Mouse (Mus musculus): ENCODE measurements around the gene Per1. TPM values are rescaled to one million over a fixed set of nuclear protein-coding genes. Genes with fewer than 3 reads are reported as not detected.

The Per1 gene
- polyA plus RNA-seq, 1 experiment = 16.3 TPM

- no peak for TF ChIP-seq CTCF (IDR thresholded peaks at IDR 0.05; ENCODE audit: borderline replicate concordance, extremely low read depth, insufficient read depth, insufficient read length)
- peak; percentile 76 for TF ChIP-seq POLR2A (IDR thresholded peaks at IDR 0.05; ENCODE audit: borderline replicate concordance, extremely low read depth, insufficient read depth, insufficient read length, poor library complexity, severe bottlenecking)
- peak; percentile 100 for DNase-seq (ENCODE audit: low read depth)
Observed at GRCm38 (mm10) chr11:69059357-69059974, 35.6 kb upstream of the Per1 start, which contains the start of gene Borcs6. TSS of gene Borcs6 (plus strand) at chr11:69059717.

GRCm38 (mm10) chr11:69059975-69060411, 35.0 kb upstream of the Per1 start:
- TF ChIP-seq CTCF (IDR thresholded peaks at IDR 0.05; ENCODE audit: borderline replicate concordance, extremely low read depth, insufficient read depth, insufficient read length) (no peak), POLR2A (IDR thresholded peaks at IDR 0.05; ENCODE audit: borderline replicate concordance, extremely low read depth, insufficient read depth, insufficient read length, poor library complexity, severe bottlenecking) (no peak)
- DNase-seq (ENCODE audit: low read depth) = peak; percentile 59

GRCm38 (mm10) chr11:69060448-69061254, 34.4 kb upstream of the Per1 start:
- DNase-seq (ENCODE audit: low read depth) = peak; percentile 38
- TF ChIP-seq POLR2A (IDR thresholded peaks at IDR 0.05; ENCODE audit: borderline replicate concordance, extremely low read depth, insufficient read depth, insufficient read length, poor library complexity, severe bottlenecking) = no peak
- no peak for TF ChIP-seq CTCF (IDR thresholded peaks at IDR 0.05; ENCODE audit: borderline replicate concordance, extremely low read depth, insufficient read depth, insufficient read length)

GRCm38 (mm10) chr11:69061255-69061912, 33.6 kb upstream of the Per1 start:
- TF ChIP-seq CTCF (IDR thresholded peaks at IDR 0.05; ENCODE audit: borderline replicate concordance, extremely low read depth, insufficient read depth, insufficient read length) (no peak), POLR2A (IDR thresholded peaks at IDR 0.05; ENCODE audit: borderline replicate concordance, extremely low read depth, insufficient read depth, insufficient read length, poor library complexity, severe bottlenecking) (no peak)
- no peak for DNase-seq (ENCODE audit: low read depth)

GRCm38 (mm10) chr11:69062194-69062760, 32.7 kb upstream of the Per1 start:
- peak; percentile 80 for DNase-seq (ENCODE audit: low read depth)

GRCm38 (mm10) chr11:69062761-69063224, 32.2 kb upstream of the Per1 start:
- TF ChIP-seq CTCF (IDR thresholded peaks at IDR 0.05; ENCODE audit: borderline replicate concordance, extremely low read depth, insufficient read depth, insufficient read length) = no peak
- no peak for TF ChIP-seq POLR2A (IDR thresholded peaks at IDR 0.05; ENCODE audit: borderline replicate concordance, extremely low read depth, insufficient read depth, insufficient read length, poor library complexity, severe bottlenecking)
- peak; percentile 96 for DNase-seq (ENCODE audit: low read depth)

More at GRCm38 (mm10) chr11:69062194-69062760, 32.7 kb upstream of the Per1 start:
- TF ChIP-seq CTCF (IDR thresholded peaks at IDR 0.05; ENCODE audit: borderline replicate concordance, extremely low read depth, insufficient read depth, insufficient read length) (no peak), POLR2A (IDR thresholded peaks at IDR 0.05; ENCODE audit: borderline replicate concordance, extremely low read depth, insufficient read depth, insufficient read length, poor library complexity, severe bottlenecking) (no peak)

GRCm38 (mm10) chr11:69063413-69064201, 31.4 kb upstream of the Per1 start:
- TF ChIP-seq CTCF (IDR thresholded peaks at IDR 0.05; ENCODE audit: borderline replicate concordance, extremely low read depth, insufficient read depth, insufficient read length) = no peak
- peak; percentile 53; the same call in 1 of the 2 replicates for TF ChIP-seq POLR2A (IDR thresholded peaks at IDR 0.05; ENCODE audit: borderline replicate concordance, extremely low read depth, insufficient read depth, insufficient read length, poor library complexity, severe bottlenecking)
- peak; percentile 79 for DNase-seq (ENCODE audit: low read depth)

GRCm38 (mm10) chr11:69064259-69065133, 30.5 kb upstream of the Per1 start:
- no peak for DNase-seq (ENCODE audit: low read depth)
- TF ChIP-seq CTCF (IDR thresholded peaks at IDR 0.05; ENCODE audit: borderline replicate concordance, extremely low read depth, insufficient read depth, insufficient read length) (no peak), POLR2A (IDR thresholded peaks at IDR 0.05; ENCODE audit: borderline replicate concordance, extremely low read depth, insufficient read depth, insufficient read length, poor library complexity, severe bottlenecking) (no peak)

GRCm38 (mm10) chr11:69065394-69065925, 29.6 kb upstream of the Per1 start:
- no peak for TF ChIP-seq POLR2A (IDR thresholded peaks at IDR 0.05; ENCODE audit: borderline replicate concordance, extremely low read depth, insufficient read depth, insufficient read length, poor library complexity, severe bottlenecking)
- no peak for TF ChIP-seq CTCF (IDR thresholded peaks at IDR 0.05; ENCODE audit: borderline replicate concordance, extremely low read depth, insufficient read depth, insufficient read length)
- no peak for DNase-seq (ENCODE audit: low read depth)

Data from brain, embryonic 14.5 days (tissue).